Mouse (Mus musculus): ENCODE measurements around the gene Arid1b. TPM values are rescaled to one million over a fixed set of nuclear protein-coding genes. Genes with fewer than 3 reads are reported as not detected.
"Not testable (repeated sequence)": the region's sequence is repeated elsewhere in the genome, so short reads cannot be mapped to it uniquely, and the experiment has no call there.

The Arid1b gene
- polyA plus RNA-seq, 1 experiment from 2014 or later, result 12.5 TPM

DNA sequence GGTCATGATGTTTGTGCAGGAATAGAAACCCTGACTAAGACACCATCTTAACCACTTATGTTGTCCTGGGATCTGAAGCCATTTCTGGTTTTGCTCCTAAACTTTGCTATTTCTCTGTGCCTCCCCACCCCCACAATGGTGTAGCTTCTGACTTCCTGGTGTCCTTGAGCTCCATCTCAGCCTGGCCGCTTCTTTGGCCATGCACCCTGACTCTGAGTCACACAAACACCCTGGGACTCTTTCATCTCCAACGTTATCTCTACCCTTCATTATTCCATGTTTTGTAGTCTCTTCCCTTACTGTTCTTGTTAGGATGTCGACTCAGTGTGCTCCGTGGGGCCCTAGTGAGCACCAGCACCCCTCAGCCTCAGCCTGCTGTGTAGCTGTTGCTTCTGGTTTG is 78.4 kb downstream of the Arid1b start:
- Histone ChIP-seq H3K27me3 (ENCODE audit: low read depth, poor library complexity, severe bottlenecking) (no peaks in the 10 kb centered on the region), H3K36me3 (peaks cover 11% of the 10 kb centered on the region), H3K9me3 (replicated peaks) (no peaks in the 10 kb centered on the region), H3K27ac (no peak overlapping the region), H3K4me1 (peaks cover 7% of the 10 kb centered on the region), H3K4me3 (no peak overlapping the region)
- WGBS, result 75% methylated on average over 4 of the region's 4 CpGs
- DNase-seq (ENCODE audit: low spot score), result no peak

DNA sequence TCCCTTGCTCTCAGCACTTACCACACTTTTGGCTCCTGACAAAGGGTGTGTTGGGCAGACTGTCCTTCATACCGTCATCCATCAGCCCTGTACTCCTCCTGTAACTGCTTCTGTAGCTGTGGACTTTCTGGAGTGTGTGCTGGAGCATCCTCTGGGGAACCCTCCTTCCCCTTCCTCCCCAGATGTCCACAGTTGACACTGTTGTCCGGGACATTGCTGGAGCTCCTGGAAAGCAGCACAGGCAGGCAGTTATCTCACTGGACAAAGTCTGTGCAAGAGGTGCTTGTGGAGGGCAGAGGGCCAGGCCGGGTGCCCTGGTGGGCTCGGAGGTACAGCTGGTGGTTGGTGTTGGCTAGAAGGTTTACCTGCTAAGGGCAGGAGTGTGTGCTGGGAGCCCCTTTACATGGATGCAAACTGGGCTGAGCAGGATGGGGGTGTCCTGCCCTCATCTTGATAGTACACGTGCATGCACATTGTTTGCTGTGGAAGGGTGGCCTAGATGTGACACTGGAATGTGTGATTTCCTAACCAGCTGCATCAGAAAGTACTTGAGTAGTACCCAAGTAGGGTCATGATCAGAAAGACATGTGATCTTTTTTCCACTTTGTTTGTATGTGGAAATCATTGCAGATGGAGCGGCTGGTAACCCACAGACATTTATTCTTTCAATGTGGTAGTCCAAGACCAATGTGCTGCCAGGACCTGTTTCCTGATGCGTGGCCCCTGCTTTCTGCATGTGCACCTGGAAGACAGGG is 80.8 kb downstream of the Arid1b start:
- Histone ChIP-seq H3K9me3 (replicated peaks) (no peaks in the 10 kb centered on the region), H3K4me3 (no peak overlapping the region), H3K27me3 (ENCODE audit: low read depth, poor library complexity, severe bottlenecking) (no peaks in the 10 kb centered on the region), H3K36me3 (peaks cover 14% of the 10 kb centered on the region), H3K4me1 (peaks cover 17% of the 10 kb centered on the region), H3K27ac (no peak overlapping the region)
- 88% methylated on average over 7 of the region's 7 CpGs for WGBS
- no peak for DNase-seq (ENCODE audit: low spot score)

DNA sequence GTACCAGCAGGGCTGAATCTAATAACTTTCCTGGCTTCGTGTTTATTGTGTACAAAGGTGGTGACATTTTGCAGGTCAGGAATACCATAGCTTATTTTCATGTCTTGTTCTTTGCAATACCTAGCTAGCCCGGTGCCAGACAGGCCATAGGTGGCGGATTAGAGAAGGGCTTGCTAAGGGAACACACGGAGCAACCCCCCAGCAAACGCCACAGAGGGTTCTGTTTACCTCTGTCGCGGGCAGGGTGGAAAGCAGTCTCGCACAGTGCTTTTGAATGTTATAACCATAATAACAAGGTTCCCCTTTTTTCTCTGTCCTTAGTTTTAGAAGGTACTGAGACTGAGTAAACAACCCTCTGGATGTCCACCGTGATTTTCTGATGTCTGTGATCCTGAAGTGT is 83.9 kb downstream of the Arid1b start:
- WGBS, result 78% methylated on average over 9 of the region's 9 CpGs

DNA sequence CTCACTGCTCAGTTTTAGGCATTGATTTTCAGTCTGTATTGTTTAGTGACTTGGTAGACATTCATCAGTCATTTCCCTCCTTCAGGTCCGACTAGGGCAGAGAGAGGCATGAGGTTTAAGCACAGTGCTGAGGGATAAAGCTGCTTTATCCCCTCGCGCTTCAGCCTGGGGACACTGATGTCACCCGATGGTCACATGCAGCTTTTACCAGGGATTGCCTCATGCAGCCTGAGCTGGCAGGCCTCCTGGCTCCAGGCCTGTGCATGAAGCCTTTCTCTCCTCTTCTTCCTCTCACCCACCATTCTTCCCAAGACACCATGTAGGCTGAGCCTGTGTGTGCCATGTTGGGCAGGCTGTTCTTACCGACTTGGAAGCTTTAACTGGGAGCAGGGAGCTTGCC is 84.4 kb downstream of the Arid1b start:
- DNase-seq (ENCODE audit: low spot score), result no peak
- peaks cover 30% of the 10 kb centered on the region for H3K4me1 ChIP-seq
- no peak overlapping the region for H3K4me3 ChIP-seq
- no peaks in the 10 kb centered on the region for H3K9me3 ChIP-seq (replicated peaks)
- no peak overlapping the region for H3K27ac ChIP-seq
- WGBS, result 78% methylated on average over 5 of the region's 5 CpGs
- H3K36me3 ChIP-seq, result peaks cover 7% of the 10 kb centered on the region; the same call in 1 of the 2 replicates
- no peaks in the 10 kb centered on the region for H3K27me3 ChIP-seq (ENCODE audit: low read depth, poor library complexity, severe bottlenecking)

More for the DNA sequence above, 83.9 kb downstream of the Arid1b start:
- H3K27me3 ChIP-seq (ENCODE audit: low read depth, poor library complexity, severe bottlenecking), result no peaks in the 10 kb centered on the region
- H3K27ac ChIP-seq, result no peak overlapping the region
- no peak for DNase-seq (ENCODE audit: low spot score)
- H3K36me3 ChIP-seq, result peaks cover 7% of the 10 kb centered on the region; the same call in 1 of the 2 replicates
- peaks cover 24% of the 10 kb centered on the region for H3K4me1 ChIP-seq
- H3K4me3 ChIP-seq, result no peak overlapping the region
- H3K9me3 ChIP-seq (replicated peaks), result no peaks in the 10 kb centered on the region

- Histone ChIP-seq H3K9me3 (replicated peaks) (no peaks in the 10 kb centered on the region), H3K4me3 (no peak overlapping the region), H3K27ac (no peak overlapping the region), H3K27me3 (ENCODE audit: low read depth, poor library complexity, severe bottlenecking) (no peaks in the 10 kb centered on the region), H3K4me1 (peaks cover 53% of the 10 kb centered on the region), H3K36me3 (peaks cover 7% of the 10 kb centered on the region; the same call in 1 of the 2 replicates)
- WGBS, result 78% methylated on average over 12 of the region's 12 CpGs
- DNase-seq (ENCODE audit: low spot score), result no peak
Measured at GRCm38 (mm10) chr17:5080884-5081419, 86.8 kb downstream of the Arid1b start.

- Histone ChIP-seq H3K36me3 (peaks cover 7% of the 10 kb centered on the region; the same call in 1 of the 2 replicates), H3K4me3 (no peak overlapping the region), H3K27ac (no peak overlapping the region), H3K4me1 (peaks cover 53% of the 10 kb centered on the region), H3K27me3 (ENCODE audit: low read depth, poor library complexity, severe bottlenecking) (no peaks in the 10 kb centered on the region), H3K9me3 (replicated peaks) (no peaks in the 10 kb centered on the region)
- DNase-seq (ENCODE audit: low spot score), result no peak
- 90% methylated on average over 8 of the region's 8 CpGs for WGBS
Measured at GRCm38 (mm10) chr17:5082274-5082673, 88.1 kb downstream of the Arid1b start.

GRCm38 (mm10) chr17:5083497-5083896 is 89.4 kb downstream of the Arid1b start:
- Histone ChIP-seq H3K9me3 (replicated peaks) (no peaks in the 10 kb centered on the region), H3K4me3 (no peak overlapping the region), H3K36me3 (peaks cover 7% of the 10 kb centered on the region; the same call in 1 of the 2 replicates), H3K4me1 (peaks cover 54% of the 10 kb centered on the region), H3K27ac (no peak overlapping the region), H3K27me3 (ENCODE audit: low read depth, poor library complexity, severe bottlenecking) (no peaks in the 10 kb centered on the region)
- WGBS, result 90% methylated on average over 3 of the region's 3 CpGs
- DNase-seq (ENCODE audit: low spot score), result no peak

DNA sequence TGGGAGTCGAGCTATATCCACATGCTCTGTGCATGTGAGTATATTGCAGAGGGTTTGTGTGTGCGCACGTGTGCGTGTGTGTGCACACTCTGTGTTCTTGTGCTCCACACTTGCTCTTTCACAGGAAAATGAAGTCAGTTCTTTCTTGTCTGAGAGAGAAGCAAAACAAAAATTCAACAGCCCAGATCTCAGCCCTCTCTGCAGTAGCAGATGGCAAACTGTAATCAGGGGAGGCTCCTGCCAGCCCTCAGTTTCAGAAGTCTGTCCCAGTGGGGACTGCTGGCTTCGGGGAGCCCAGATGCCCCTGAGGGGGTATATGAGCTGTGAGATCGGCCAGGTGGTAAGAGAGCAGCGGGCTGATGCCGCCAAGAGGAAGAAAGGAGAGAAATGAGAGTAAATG is 90.0 kb downstream of the Arid1b start:
- H3K36me3 ChIP-seq, result peaks cover 5% of the 10 kb centered on the region; the same call in 1 of the 2 replicates
- no peak overlapping the region for H3K4me3 ChIP-seq
- H3K27ac ChIP-seq, result no peak overlapping the region
- WGBS, result 58% methylated on average over 8 of the region's 8 CpGs
- H3K9me3 ChIP-seq (replicated peaks), result no peaks in the 10 kb centered on the region
- DNase-seq (ENCODE audit: low spot score), result no peak
- no peaks in the 10 kb centered on the region for H3K27me3 ChIP-seq (ENCODE audit: low read depth, poor library complexity, severe bottlenecking)
- peaks cover 58% of the 10 kb centered on the region for H3K4me1 ChIP-seq

- Histone ChIP-seq H3K4me3 (no peak overlapping the region), H3K27ac (no peak overlapping the region), H3K4me1 (peaks cover 61% of the 10 kb centered on the region), H3K27me3 (ENCODE audit: low read depth, poor library complexity, severe bottlenecking) (no peaks in the 10 kb centered on the region), H3K36me3 (peaks cover 5% of the 10 kb centered on the region; the same call in 1 of the 2 replicates), H3K9me3 (replicated peaks) (no peaks in the 10 kb centered on the region)
- 76% methylated on average over 6 of the region's 6 CpGs for WGBS
- DNase-seq (ENCODE audit: low spot score), result no peak
Measured at GRCm38 (mm10) chr17:5085004-5085403, 90.9 kb downstream of the Arid1b start.

GRCm38 (mm10) chr17:5085942-5086341 is 91.8 kb downstream of the Arid1b start:
- H3K27ac ChIP-seq, result no peak overlapping the region
- peaks cover 65% of the 10 kb centered on the region for H3K4me1 ChIP-seq
- no peak for DNase-seq (ENCODE audit: low spot score)
- H3K9me3 ChIP-seq (replicated peaks), result no peaks in the 10 kb centered on the region
- WGBS, result 51% methylated on average over 5 of the region's 5 CpGs
- H3K27me3 ChIP-seq (ENCODE audit: low read depth, poor library complexity, severe bottlenecking), result no peaks in the 10 kb centered on the region
- peaks cover 5% of the 10 kb centered on the region; the same call in 1 of the 2 replicates for H3K36me3 ChIP-seq
- H3K4me3 ChIP-seq, result no peak overlapping the region

DNA sequence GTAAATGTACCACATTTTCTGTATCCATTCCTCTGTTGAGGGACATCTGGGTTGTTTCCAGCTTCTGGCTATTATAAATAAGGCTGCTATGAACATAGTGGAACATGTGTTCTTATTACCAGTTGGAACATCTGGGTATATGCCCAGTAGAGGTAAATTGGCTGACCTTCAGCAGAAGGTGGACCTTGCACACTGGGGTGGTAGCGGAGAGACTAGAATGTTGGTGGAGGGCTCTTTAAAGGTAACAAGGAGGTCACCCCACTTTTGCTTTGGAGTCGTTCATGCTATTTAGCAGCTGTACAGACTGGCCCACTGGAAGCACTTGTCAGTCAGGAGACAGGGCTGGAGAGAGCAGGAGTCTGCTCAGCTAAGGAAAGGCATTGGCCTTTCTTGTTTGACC is 94.1 kb downstream of the Arid1b start:
- H3K36me3 ChIP-seq, result peaks cover 18% of the 10 kb centered on the region
- not testable (repeated sequence) for H3K9me3 ChIP-seq (replicated peaks); H3K27me3 ChIP-seq (ENCODE audit: low read depth, poor library complexity, severe bottlenecking); H3K27ac ChIP-seq; H3K4me3 ChIP-seq; DNase-seq (ENCODE audit: low spot score)
- 84% methylated on average over 2 of the region's 2 CpGs for WGBS
- peaks cover 74% of the 10 kb centered on the region for H3K4me1 ChIP-seq

- peaks cover 68% of the 10 kb centered on the region for H3K4me1 ChIP-seq
Measured at GRCm38 (mm10) chr17:5088822-5089221, 94.7 kb downstream of the Arid1b start.

GRCm38 (mm10) chr17:5089541-5089940 is 95.4 kb downstream of the Arid1b start:
- 9% methylated on average over 12 of the region's 12 CpGs for WGBS
- H3K36me3 ChIP-seq, result peaks cover 18% of the 10 kb centered on the region
- no peak for DNase-seq (ENCODE audit: low spot score)

More at GRCm38 (mm10) chr17:5088822-5089221, 94.7 kb downstream of the Arid1b start:
- no peak overlapping the region for H3K4me3 ChIP-seq
- no peaks in the 10 kb centered on the region for H3K27me3 ChIP-seq (ENCODE audit: low read depth, poor library complexity, severe bottlenecking)
- H3K36me3 ChIP-seq, result peaks cover 18% of the 10 kb centered on the region
- H3K27ac ChIP-seq, result no peak overlapping the region
- DNase-seq (ENCODE audit: low spot score), result no peak
- no peaks in the 10 kb centered on the region for H3K9me3 ChIP-seq (replicated peaks)
- 65% methylated on average over 5 of the region's 5 CpGs for WGBS

More at GRCm38 (mm10) chr17:5089541-5089940, 95.4 kb downstream of the Arid1b start:
- H3K4me1 ChIP-seq, result peaks cover 61% of the 10 kb centered on the region
- no peaks in the 10 kb centered on the region for H3K9me3 ChIP-seq (replicated peaks)
- peak overlapping the region; percentile 19; the same call in 1 of the 2 replicates for H3K4me3 ChIP-seq
- peak overlapping the region; percentile 56; the same call in 1 of the 2 replicates for H3K27ac ChIP-seq
- no peaks in the 10 kb centered on the region for H3K27me3 ChIP-seq (ENCODE audit: low read depth, poor library complexity, severe bottlenecking)
